Mouse (Mus musculus) heart, postnatal 0 days (tissue): Measurements from ENCODE around the gene Prdm12.

Source experiments
- CTCF ChIP-seq: IDR thresholded peaks from 2 replicates; pipeline ENCODE4 v1.5.1; 2016; ENCODE audit warnings: antibody characterized with exemption, control low read depth, low read depth
- EP300 ChIP-seq: IDR thresholded peaks from 2 replicates; pipeline ENCODE4 v1.6.1; 2016; ENCODE audit warnings: antibody characterized with exemption, low read depth

- no peak for TF ChIP-seq CTCF
- no peak for TF ChIP-seq EP300
These were observed 2.5 kb upstream of the Prdm12 start for GRCm38 (mm10) chr2:31637311-31637710.
